Mouse (Mus musculus): ENCODE measurements around the gene Sstr4.

Gene Sstr4

DNA sequence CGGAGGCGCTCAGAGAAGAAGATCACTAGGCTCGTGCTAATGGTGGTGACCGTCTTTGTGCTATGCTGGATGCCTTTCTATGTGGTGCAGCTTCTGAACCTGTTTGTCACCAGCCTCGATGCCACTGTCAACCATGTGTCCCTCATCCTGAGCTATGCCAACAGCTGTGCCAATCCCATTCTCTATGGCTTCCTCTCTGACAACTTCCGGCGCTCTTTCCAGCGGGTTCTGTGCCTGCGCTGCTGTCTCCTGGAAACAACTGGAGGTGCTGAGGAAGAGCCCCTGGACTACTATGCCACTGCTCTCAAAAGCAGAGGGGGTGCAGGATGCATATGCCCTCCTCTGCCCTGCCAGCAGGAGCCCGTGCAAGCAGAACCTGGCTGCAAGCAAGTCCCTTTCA lies 1.1 kb downstream of the Sstr4 start:
- DNase-seq (ENCODE audit: low spot score): no peak

DNA sequence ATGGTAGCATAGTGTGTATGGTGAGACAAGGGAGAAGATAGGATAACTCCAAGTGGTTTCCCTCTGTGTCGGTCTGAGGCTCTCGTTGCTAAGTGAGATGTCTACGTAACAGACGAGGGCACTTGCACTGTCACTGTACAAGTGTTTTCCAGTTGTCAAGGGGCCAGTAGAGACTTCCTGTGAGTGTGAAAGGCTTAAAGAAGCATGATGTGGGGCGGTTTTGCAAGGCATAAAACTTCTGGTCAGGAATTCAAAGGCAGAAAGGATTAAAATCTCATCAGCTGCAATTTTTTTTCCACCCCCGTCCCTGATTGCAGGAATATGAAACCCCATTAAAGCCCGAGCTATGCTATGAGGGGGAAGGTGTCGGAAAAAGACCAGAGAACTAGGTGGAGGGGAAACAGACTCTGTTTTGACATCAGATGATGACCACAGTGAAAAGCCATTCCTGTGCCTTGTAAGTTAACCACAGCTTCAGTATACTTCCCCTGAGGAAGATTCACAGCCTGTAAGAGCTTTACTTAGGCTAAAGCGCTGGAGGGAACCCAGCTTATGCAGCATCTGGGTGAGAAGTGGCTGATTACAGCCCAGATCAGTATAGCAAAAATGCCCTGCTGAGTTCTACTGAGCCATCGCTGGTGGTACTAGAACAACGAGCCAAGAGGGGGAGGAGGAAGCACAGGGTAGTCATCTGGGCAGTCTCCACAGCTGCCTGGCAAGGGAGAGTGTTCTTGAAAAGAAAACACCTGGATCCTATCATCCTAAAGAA lies 2.1 kb downstream of the Sstr4 start:
- no peak for DNase-seq (ENCODE audit: low spot score)

- DNase-seq (ENCODE audit: low spot score): no peak
Measured at GRCm38 (mm10) chr2:148397784-148398100, 2.6 kb downstream of the Sstr4 start.

GRCm38 (mm10) chr2:148398901-148399685 lies 3.9 kb downstream of the Sstr4 start:
- no peak for DNase-seq (ENCODE audit: low spot score)

GRCm38 (mm10) chr2:148402227-148402626 lies 7.1 kb downstream of the Sstr4 start:
- DNase-seq (ENCODE audit: low spot score): no peak

GRCm38 (mm10) chr2:148404906-148405305 lies 9.8 kb downstream of the Sstr4 start:
- DNase-seq (ENCODE audit: low spot score): no peak

- DNase-seq (ENCODE audit: low spot score): no peak
Measured at GRCm38 (mm10) chr2:148406160-148406970, 11.2 kb downstream of the Sstr4 start.

GRCm38 (mm10) chr2:148406971-148407869 lies 12.1 kb downstream of the Sstr4 start:
- DNase-seq (ENCODE audit: low spot score): no peak

- no peak for DNase-seq (ENCODE audit: low spot score)
Measured at GRCm38 (mm10) chr2:148407870-148408760, 13.0 kb downstream of the Sstr4 start, which contains the start of gene Thbd. Gene Thbd, minus strand, starts transcription at chr2:148408188.

DNA sequence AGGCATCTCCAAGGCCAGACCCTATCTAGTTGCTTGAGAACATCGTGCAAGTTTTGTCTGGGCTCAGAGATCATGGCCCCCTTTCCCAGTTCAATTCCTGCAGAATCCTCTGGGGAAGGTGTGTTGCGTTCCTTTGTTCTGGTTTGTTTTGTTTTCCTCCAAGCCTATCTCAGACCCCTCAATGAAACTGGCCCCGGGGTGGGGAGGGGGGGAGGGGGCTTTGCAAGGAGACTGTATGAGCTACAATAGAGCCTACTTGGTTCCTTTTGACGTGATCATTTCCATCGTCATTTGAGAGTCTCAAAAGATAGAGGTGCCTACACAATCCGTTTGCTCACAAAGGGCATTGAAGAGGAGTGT lies 13.6 kb downstream of the Sstr4 start:
- DNase-seq (ENCODE audit: low spot score): no peak

- no peak for DNase-seq (ENCODE audit: low spot score)
Measured at GRCm38 (mm10) chr2:148409141-148409540, 14.0 kb downstream of the Sstr4 start.

DNA sequence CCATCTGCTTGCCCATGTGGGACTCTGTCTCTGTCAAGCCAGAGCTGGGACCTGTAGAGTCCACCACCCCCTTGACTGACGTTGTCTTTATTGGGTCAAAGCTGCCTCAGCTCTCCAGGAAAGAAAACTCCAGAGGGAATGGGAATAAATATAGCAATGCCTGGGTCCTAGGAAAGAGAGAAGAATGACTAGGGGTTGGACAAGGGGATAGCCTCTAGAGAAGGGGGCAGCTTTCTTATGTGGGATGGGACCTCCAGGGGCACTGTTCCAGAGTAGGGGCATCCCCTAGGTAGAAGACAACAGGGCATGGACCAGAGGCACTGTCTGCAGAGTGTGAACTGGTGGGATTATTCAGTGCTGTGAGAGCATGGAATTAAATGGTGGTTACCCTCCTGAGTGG lies 14.7 kb downstream of the Sstr4 start:
- DNase-seq (ENCODE audit: low spot score): no peak

DNA sequence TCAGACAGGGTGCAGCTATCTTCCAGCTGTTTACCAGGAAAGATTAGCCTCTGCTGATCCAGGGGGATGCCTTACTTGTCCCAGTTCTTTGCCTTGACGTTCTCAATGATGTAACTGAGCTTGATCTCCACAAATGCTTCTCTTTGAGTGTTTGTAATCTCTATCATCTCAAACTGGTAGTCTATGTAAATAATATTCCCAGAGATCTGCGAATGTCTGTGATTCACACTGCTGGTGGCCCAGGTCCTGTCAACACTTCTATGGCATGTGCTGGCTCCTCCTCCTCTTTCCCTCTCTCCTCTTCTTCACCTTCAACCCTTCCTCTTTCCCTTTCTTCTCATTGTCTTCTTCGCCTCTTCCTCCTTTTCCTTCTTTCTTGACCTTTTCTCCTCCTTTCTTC lies 24.0 kb downstream of the Sstr4 start:
- no peak for DNase-seq (ENCODE audit: low spot score)

DNA sequence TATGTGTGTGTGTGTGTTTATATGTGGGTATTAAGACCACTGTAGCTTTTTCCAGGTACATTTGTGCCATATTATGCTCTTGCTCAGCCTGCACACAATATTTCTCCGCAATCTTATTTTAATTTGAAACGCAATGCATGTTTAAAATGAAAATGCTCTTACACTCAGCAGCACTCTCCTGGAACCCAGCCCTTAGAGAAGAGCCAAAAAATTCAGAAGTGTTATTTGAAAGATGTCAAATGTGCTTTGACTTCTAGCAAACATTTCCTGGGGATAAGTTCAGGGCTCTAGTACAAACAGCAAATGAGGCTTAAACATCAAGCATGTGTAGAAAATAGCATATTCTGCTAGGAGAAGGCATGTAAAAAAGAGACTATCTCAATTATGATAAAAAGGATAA lies 24.6 kb downstream of the Sstr4 start:
- no peak for DNase-seq (ENCODE audit: low spot score)

- no peak for DNase-seq (ENCODE audit: low spot score)
Measured at GRCm38 (mm10) chr2:148421112-148421511, 26.0 kb downstream of the Sstr4 start.

DNA sequence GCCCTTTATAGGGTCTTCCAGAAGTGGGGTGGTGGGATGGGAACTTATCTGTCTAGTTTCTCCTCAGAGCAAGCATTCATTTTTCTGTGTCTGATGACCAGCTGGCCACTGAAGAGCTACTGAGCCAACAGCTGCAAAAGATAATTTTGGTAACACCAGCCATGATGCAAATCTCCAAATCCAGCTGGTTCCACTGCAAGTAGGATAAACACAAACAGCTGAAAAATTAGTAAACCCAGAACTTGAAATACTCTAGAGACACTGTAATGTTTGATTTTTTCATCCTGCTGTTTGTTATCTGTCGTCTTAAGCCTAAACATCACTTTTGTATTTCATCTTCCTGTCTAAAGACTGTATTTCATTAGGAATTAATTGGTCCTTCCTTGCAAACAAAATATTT lies 26.6 kb downstream of the Sstr4 start:
- no peak for DNase-seq (ENCODE audit: low spot score)

- DNase-seq (ENCODE audit: low spot score): no peak
Measured at GRCm38 (mm10) chr2:148425709-148426382, 30.7 kb downstream of the Sstr4 start.

- DNase-seq (ENCODE audit: low spot score): no peak
Measured at GRCm38 (mm10) chr2:148427553-148427952, 32.4 kb downstream of the Sstr4 start.

DNA sequence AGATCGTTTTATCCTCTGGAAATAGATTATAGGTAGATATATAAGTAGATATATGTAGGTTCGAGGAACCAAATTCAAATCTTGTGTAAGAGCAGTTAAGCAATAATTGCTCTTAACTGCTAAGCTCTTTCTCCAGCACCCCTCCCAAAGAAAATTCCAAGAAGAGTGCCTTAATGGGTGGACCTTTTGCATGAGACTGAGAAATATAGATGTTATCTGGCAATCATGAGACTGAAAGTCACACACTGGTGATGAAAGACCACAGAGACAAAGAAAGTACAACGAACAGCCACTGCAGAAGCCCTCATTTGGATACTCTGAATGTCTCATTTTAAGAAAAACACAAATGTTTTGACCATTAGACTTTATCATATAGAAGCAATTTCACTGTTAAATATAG lies 33.4 kb downstream of the Sstr4 start:
- no peak for DNase-seq (ENCODE audit: low spot score)

- no peak for DNase-seq (ENCODE audit: low spot score)
Measured at GRCm38 (mm10) chr2:148429001-148429505, 33.9 kb downstream of the Sstr4 start.
